In genomic region chr7:25290911-25291310, GRCm38 (mm10) we compare ENCODE assay signal across 10 mouse cellular contexts. TPM values are rescaled to one million over a fixed set of nuclear protein-coding genes. Genes with fewer than 3 reads are reported as not detected.
DNase-seq lines count a peak whose midpoint lies in the region; ATAC-seq and TF ChIP-seq lines count a peak whose summit lies in the region.
"Had no signal": no experiment of that assay in that cellular context is flagged by ENCODE, and none has a peak within 500 bp of the region (broad histone marks: within the 10 kb centered on the region; RNA-seq: fewer than 3 reads in every experiment).

No protein-coding gene starts in this region.

- H3K9ac ChIP-seq in forebrain, postnatal 0 days: no peak overlapping the region
- H3K9ac ChIP-seq in forebrain, embryonic 16.5 days (replicated peaks; ENCODE audit: low read depth, low read length): no peak overlapping the region
- H3K9ac ChIP-seq in lung, embryonic 16.5 days (ENCODE audit: low read length): no peak overlapping the region

- no peak for DNase-seq in forebrain, embryonic 10.5 days (ENCODE audit: extremely low spot score, low spot score)
- DNase-seq in forebrain, postnatal 0 days: no peak
- peak; percentile 58 for DNase-seq in ovary, postnatal 36 days (ENCODE audit: low spot score)
- DNase-seq in ovary, postnatal 10 days (ENCODE audit: low spot score): no peak
- no peak for DNase-seq in embryo, embryonic 10.5 days (ENCODE audit: low spot score)
- no peak for DNase-seq in left cerebral cortex, adult 2 months (ENCODE audit: extremely low spot score in 1 of 2, low spot score in 2 of 2)

- 94% methylated on average over 2 of the region's 2 CpGs for WGBS in forebrain, embryonic 10.5 days
- WGBS in forebrain, postnatal 0 days: 65% methylated on average over 2 of the region's 2 CpGs
- WGBS in forebrain, embryonic 16.5 days: 68% methylated on average over 2 of the region's 2 CpGs
- 80% methylated on average over 2 of the region's 2 CpGs for WGBS in lung, embryonic 16.5 days

- H3K9me3 ChIP-seq in forebrain, embryonic 10.5 days: peaks cover 12% of the 10 kb centered on the region; the same call in 1 of the 2 replicates
- no peaks in the 10 kb centered on the region for H3K9me3 ChIP-seq in forebrain, postnatal 0 days (ENCODE audit: low read length)
- H3K9me3 ChIP-seq in forebrain, embryonic 16.5 days (ENCODE audit: control insufficient read depth, low read length): no peaks in the 10 kb centered on the region
- no peaks in the 10 kb centered on the region for H3K9me3 ChIP-seq in lung, embryonic 16.5 days (ENCODE audit: control insufficient read depth, low read length)

- no peak for TF ChIP-seq CTCF in forebrain, postnatal 0 days (IDR thresholded peaks at IDR 0.05; ENCODE audit: low read depth)
- no peak for TF ChIP-seq CTCF in left cerebral cortex, adult 2 months (IDR thresholded peaks at IDR 0.05)

- H3K4me3 ChIP-seq in forebrain, embryonic 10.5 days: 0 out of 2 replicates have a peak overlapping the region, but pooled peaks have one; percentile 0
- H3K4me3 ChIP-seq in forebrain, postnatal 0 days (ENCODE audit: low read depth, low read length): no peak overlapping the region
- no peak overlapping the region for H3K4me3 ChIP-seq in forebrain, embryonic 16.5 days (replicated peaks; ENCODE audit: low read length)
- no peak overlapping the region for H3K4me3 ChIP-seq in lung, embryonic 16.5 days (ENCODE audit: low read length)
- H3K4me3 ChIP-seq in left cerebral cortex, adult 2 months: no peak overlapping the region

- H3K4me2 ChIP-seq in forebrain, postnatal 0 days (ENCODE audit: low read depth): no peak overlapping the region
- no peak overlapping the region for H3K4me2 ChIP-seq in forebrain, embryonic 16.5 days (ENCODE audit: low read length)
- H3K4me2 ChIP-seq in lung, embryonic 16.5 days (ENCODE audit: low read depth, low read length): no peak overlapping the region

- intact Hi-C loops in left cerebral cortex, adult 2 months (cut with DNase I): no loop called here

- no peaks in the 10 kb centered on the region for H3K27me3 ChIP-seq in forebrain, embryonic 10.5 days (ENCODE audit: poor library complexity, severe bottlenecking)
- H3K27me3 ChIP-seq in forebrain, postnatal 0 days (ENCODE audit: insufficient read depth, low read length): no peaks in the 10 kb centered on the region
- H3K27me3 ChIP-seq in forebrain, embryonic 16.5 days (replicated peaks; ENCODE audit: control insufficient read depth, insufficient read depth, low read length): no peaks in the 10 kb centered on the region
- H3K27me3 ChIP-seq in lung, embryonic 16.5 days (ENCODE audit: control insufficient read depth, insufficient read depth, low read depth, low read length): no peaks in the 10 kb centered on the region
- H3K27me3 ChIP-seq: CH12.LX had no signal

- 0 out of 2 replicates have a peak overlapping the region, but pooled peaks have one; percentile 8 for H3K27ac ChIP-seq in forebrain, embryonic 10.5 days
- H3K27ac ChIP-seq in forebrain, postnatal 0 days (ENCODE audit: low read depth, low read length): no peak overlapping the region
- H3K27ac ChIP-seq in forebrain, embryonic 16.5 days (ENCODE audit: low read length): no peak overlapping the region
- no peak overlapping the region for H3K27ac ChIP-seq in lung, embryonic 16.5 days (ENCODE audit: low read length)
- H3K27ac ChIP-seq in left cerebral cortex, adult 2 months: no peak overlapping the region

- peaks cover 18% of the 10 kb centered on the region for H3K4me1 ChIP-seq in forebrain, embryonic 10.5 days
- peaks cover 4% of the 10 kb centered on the region; the same call in 1 of the 2 replicates for H3K4me1 ChIP-seq in forebrain, postnatal 0 days (ENCODE audit: insufficient read depth)
- peaks cover 12% of the 10 kb centered on the region for H3K4me1 ChIP-seq in forebrain, embryonic 16.5 days (replicated peaks; ENCODE audit: control insufficient read depth, insufficient read depth, low read length)
- no peaks in the 10 kb centered on the region; the same call in 1 of the 2 replicates for H3K4me1 ChIP-seq in lung, embryonic 16.5 days (replicated peaks; ENCODE audit: control insufficient read depth, insufficient read depth, low read length)

- no peak for ATAC-seq in forebrain, postnatal 0 days
- peak; percentile 21; the same call in 1 of the 2 replicates for ATAC-seq in forebrain, embryonic 16.5 days
- peak; percentile 16; the same call in 1 of the 2 replicates for ATAC-seq in lung, embryonic 16.5 days (ENCODE audit: low read depth)

- peaks cover 100% of the 10 kb centered on the region for H3K36me3 ChIP-seq in forebrain, embryonic 10.5 days (replicated peaks)
- peaks cover 97% of the 10 kb centered on the region for H3K36me3 ChIP-seq in forebrain, postnatal 0 days (ENCODE audit: insufficient read depth)
- H3K36me3 ChIP-seq in forebrain, embryonic 16.5 days (ENCODE audit: control insufficient read depth, insufficient read depth): peaks cover 64% of the 10 kb centered on the region
- peaks cover 80% of the 10 kb centered on the region for H3K36me3 ChIP-seq in lung, embryonic 16.5 days (ENCODE audit: control insufficient read depth, insufficient read depth, low read length)

RNA-seq across cellular contexts. Expression of gene Pafah1b3, which starts 6.9 kb away (rescaled TPM):
- 246 and 257 TPM in 2 replicates for polyA plus RNA-seq in forebrain, embryonic 10.5 days (2016; fragmentation: Nextera tagmentation; extraction: Ambion mirVana)
- total RNA-seq in forebrain, postnatal 0 days (2014; rRNA removed): 407 and 461 TPM in 2 replicates
- polyA plus RNA-seq in forebrain, postnatal 0 days (2015; fragmentation: Nextera tagmentation; extraction: Ambion mirVana): 517 and 583 TPM in 2 replicates
- 499 and 556 TPM in 2 replicates for polyA plus RNA-seq in forebrain, embryonic 16.5 days (2015; fragmentation: Nextera tagmentation; extraction: Ambion mirVana)
- 170 and 173 TPM in 2 replicates for polyA plus RNA-seq in lung, embryonic 16.5 days (2015; fragmentation: Nextera tagmentation; extraction: Ambion mirVana)
- 10 to 100 TPM; 27.9 to 34.2 TPM for total RNA-seq in left cerebral cortex, adult 2 months (2021)

RNA-seq across cellular contexts. Expression of gene Prr19, which starts 10.3 kb away (rescaled TPM):
- 1.4 and 1.7 TPM in 2 replicates for polyA plus RNA-seq in forebrain, embryonic 10.5 days (2016; fragmentation: Nextera tagmentation; extraction: Ambion mirVana)
- 2.1 and 2.5 TPM in 2 replicates for total RNA-seq in forebrain, postnatal 0 days (2014; rRNA removed)
- polyA plus RNA-seq in forebrain, postnatal 0 days (2015; fragmentation: Nextera tagmentation; extraction: Ambion mirVana): 2.6 and 3.5 TPM in 2 replicates
- 1.4 and 2.2 TPM in 2 replicates for polyA plus RNA-seq in forebrain, embryonic 16.5 days (2015; fragmentation: Nextera tagmentation; extraction: Ambion mirVana)
- 0.13 TPM in 1 of 2 replicates, not detected in the other for polyA plus RNA-seq in lung, embryonic 16.5 days (2015; fragmentation: Nextera tagmentation; extraction: Ambion mirVana)
- under 1 TPM in 1 of 2 experiments, not detected in 1; 0.27 TPM for total RNA-seq in left cerebral cortex, adult 2 months (2021)
- total RNA-seq: CH12.LX had no signal
- polyA plus RNA-seq: liver, embryonic 16.5 days had no signal

RNA-seq across cellular contexts. Expression of gene Tmem145, which starts 15.0 kb away (rescaled TPM):
- 1.3 and 1.8 TPM in 2 replicates for polyA plus RNA-seq in forebrain, embryonic 10.5 days (2016; fragmentation: Nextera tagmentation; extraction: Ambion mirVana)
- 55.9 and 63.2 TPM in 2 replicates for total RNA-seq in forebrain, postnatal 0 days (2014; rRNA removed)
- polyA plus RNA-seq in forebrain, postnatal 0 days (2015; fragmentation: Nextera tagmentation; extraction: Ambion mirVana): 46.7 and 68.0 TPM in 2 replicates
- polyA plus RNA-seq in forebrain, embryonic 16.5 days (2015; fragmentation: Nextera tagmentation; extraction: Ambion mirVana): 24.5 and 41.2 TPM in 2 replicates
- 0.14 and 0.49 TPM in 2 replicates for polyA plus RNA-seq in lung, embryonic 16.5 days (2015; fragmentation: Nextera tagmentation; extraction: Ambion mirVana)
- 10 to 100 TPM; 51.8 to 59.3 TPM for total RNA-seq in left cerebral cortex, adult 2 months (2021)
- total RNA-seq: CH12.LX had no signal

RNA-seq across cellular contexts. Expression of gene Cic, which starts 23.4 kb away (rescaled TPM):
- polyA plus RNA-seq in forebrain, embryonic 10.5 days (2016; fragmentation: Nextera tagmentation; extraction: Ambion mirVana): 19.4 and 20.6 TPM in 2 replicates
- 119 and 121 TPM in 2 replicates for total RNA-seq in forebrain, postnatal 0 days (2014; rRNA removed)
- polyA plus RNA-seq in forebrain, postnatal 0 days (2015; fragmentation: Nextera tagmentation; extraction: Ambion mirVana): 25.4 and 31.3 TPM in 2 replicates
- polyA plus RNA-seq in forebrain, embryonic 16.5 days (2015; fragmentation: Nextera tagmentation; extraction: Ambion mirVana): 42.2 and 48.0 TPM in 2 replicates
- polyA plus RNA-seq in lung, embryonic 16.5 days (2015; fragmentation: Nextera tagmentation; extraction: Ambion mirVana): 23.5 and 28.9 TPM in 2 replicates
- 100 to 1,000 TPM; 215 to 228 TPM for total RNA-seq in left cerebral cortex, adult 2 months (2021)

RNA-seq across cellular contexts. Expression of gene Megf8, which starts 26.1 kb away (rescaled TPM):
- 15.2 and 16.6 TPM in 2 replicates for polyA plus RNA-seq in forebrain, embryonic 10.5 days (2016; fragmentation: Nextera tagmentation; extraction: Ambion mirVana)
- 50.5 and 67.8 TPM in 2 replicates for total RNA-seq in forebrain, postnatal 0 days (2014; rRNA removed)
- polyA plus RNA-seq in forebrain, postnatal 0 days (2015; fragmentation: Nextera tagmentation; extraction: Ambion mirVana): 8.7 and 12.8 TPM in 2 replicates
- polyA plus RNA-seq in forebrain, embryonic 16.5 days (2015; fragmentation: Nextera tagmentation; extraction: Ambion mirVana): 22.6 and 25.0 TPM in 2 replicates
- 11.8 and 12.1 TPM in 2 replicates for polyA plus RNA-seq in lung, embryonic 16.5 days (2015; fragmentation: Nextera tagmentation; extraction: Ambion mirVana)
- 100 to 1,000 TPM; 110 to 115 TPM for total RNA-seq in left cerebral cortex, adult 2 months (2021)
